Mouse (Mus musculus): ENCODE results near the gene Rin1. TPM values are rescaled to one million over a fixed set of nuclear protein-coding genes. Genes with fewer than 3 reads are reported as not detected.
A peak's percentile ranks its signal among the peaks of the same experiment; 100 is the strongest.

The Rin1 gene
- total and polyA plus RNA-seq, 2 experiments from 2014 or later = 1.3 to 3.1 TPM

DNA sequence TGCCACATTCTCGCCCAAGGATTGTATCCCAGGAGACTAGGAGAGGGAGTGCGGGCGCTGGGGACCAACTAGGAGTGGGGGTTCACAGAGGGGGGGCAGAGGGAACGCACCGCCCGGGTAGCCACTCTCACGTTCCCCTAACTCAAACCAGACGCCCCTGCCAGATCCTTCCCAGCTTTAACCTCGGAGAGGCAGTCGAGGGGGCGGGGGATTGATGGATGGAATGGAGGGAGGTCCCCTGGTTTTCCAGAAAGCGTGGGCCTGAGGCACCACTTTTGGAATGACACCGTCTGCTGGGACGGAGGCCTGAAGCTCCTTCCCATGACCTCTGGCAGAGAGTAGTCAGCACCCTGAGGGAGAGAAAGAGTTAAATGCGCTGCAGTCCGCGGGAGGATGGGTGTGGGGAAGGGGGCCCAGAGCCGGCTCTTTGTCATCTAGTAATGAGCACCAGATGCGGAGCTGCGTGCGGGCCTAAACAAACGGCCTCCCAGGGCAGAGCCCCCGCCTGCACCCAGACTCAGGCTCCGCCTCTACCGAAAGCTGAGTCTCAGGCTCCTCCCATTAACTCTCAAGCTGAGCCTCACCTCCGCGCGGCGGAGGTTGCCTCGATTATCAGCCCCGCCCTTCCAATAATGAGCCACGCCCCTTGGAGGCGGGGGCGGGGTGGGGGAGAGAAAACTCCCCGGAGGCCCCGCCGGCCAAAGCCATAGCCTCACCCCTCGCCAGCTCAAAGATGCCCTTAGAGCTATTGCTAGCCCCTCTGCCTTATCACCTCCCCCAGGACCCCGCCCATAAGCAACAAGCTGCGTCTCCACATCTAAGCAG is 21.5 kb downstream of the Rin1 start:
- peak; percentile 57 for DNase-seq (ENCODE audit: low spot score)
- peak; percentile 69 for ATAC-seq (ENCODE audit: insufficient read depth, low read depth)
- WGBS = 2% methylated on average over 40 of the region's 40 CpGs
- peak overlapping the region; percentile 41; the same call in 1 of the 2 replicates for H3K27ac ChIP-seq (ENCODE audit: low read depth)
- no peaks in the 10 kb centered on the region for H3K36me3 ChIP-seq (replicated peaks; ENCODE audit: control insufficient read depth, insufficient read depth, low read length)
- peak overlapping the region; percentile 78 for H3K4me2 ChIP-seq (ENCODE audit: low read depth, low read length)
- peaks cover 37% of the 10 kb centered on the region for H3K27me3 ChIP-seq (ENCODE audit: control insufficient read depth, insufficient read depth, low read length)
- H3K4me1 ChIP-seq (ENCODE audit: control insufficient read depth, insufficient read depth) = peaks cover 20% of the 10 kb centered on the region
- TF ChIP-seq EP300 (IDR thresholded peaks at IDR 0.05; ENCODE audit: low read depth) = no peak
- no peak for TF ChIP-seq CTCF (IDR thresholded peaks at IDR 0.05; ENCODE audit: low read depth)
- H3K4me3 ChIP-seq (ENCODE audit: low read depth, low read length) = peak overlapping the region; percentile 50
- peak overlapping the region; percentile 17; the same call in 1 of the 2 replicates for H3K9ac ChIP-seq (replicated peaks; ENCODE audit: low read depth, low read length)
- H3K9me3 ChIP-seq (replicated peaks; ENCODE audit: control insufficient read depth, low read length) = no peaks in the 10 kb centered on the region

DNA sequence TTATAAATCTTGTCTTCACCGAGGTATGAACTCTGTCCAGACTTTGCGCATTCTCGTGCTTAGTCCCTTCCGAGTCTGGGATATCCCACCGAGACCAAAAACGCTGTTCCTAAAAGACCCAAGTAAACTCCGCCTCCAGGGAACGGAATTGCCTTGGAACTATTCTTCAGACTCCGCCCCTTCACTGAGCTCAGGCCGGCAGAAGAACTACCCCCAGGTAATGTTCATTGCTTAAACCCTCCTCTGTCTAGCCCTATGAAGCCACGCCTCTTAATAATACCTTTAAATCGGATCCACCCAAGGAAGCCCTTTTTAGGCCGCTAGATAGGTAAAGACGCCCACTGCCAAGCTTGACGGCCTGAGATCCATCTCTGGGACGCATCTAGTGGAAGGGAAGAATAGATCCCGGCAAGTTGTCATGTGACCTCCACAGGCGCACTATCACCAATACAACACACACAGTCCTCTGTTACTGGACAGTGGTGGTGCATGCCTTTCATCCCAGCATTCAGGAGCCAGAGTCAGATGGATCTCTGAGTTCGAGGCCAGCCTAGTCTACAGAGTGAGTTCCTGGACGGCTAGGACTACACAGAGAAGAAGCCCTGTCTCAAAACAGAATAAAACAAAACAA is 22.2 kb downstream of the Rin1 start:
- 0 out of 2 replicates have a peak, but pooled peaks have one; percentile 12 for ATAC-seq (ENCODE audit: insufficient read depth, low read depth)
- Histone ChIP-seq H3K27ac (ENCODE audit: low read depth) (peak overlapping the region; percentile 41; the same call in 1 of the 2 replicates), H3K36me3 (replicated peaks; ENCODE audit: control insufficient read depth, insufficient read depth, low read length) (no peaks in the 10 kb centered on the region), H3K9ac (replicated peaks; ENCODE audit: low read depth, low read length) (peak overlapping the region; percentile 17; the same call in 1 of the 2 replicates), H3K9me3 (replicated peaks; ENCODE audit: control insufficient read depth, low read length) (no peaks in the 10 kb centered on the region), H3K4me1 (ENCODE audit: control insufficient read depth, insufficient read depth) (peaks cover 13% of the 10 kb centered on the region), H3K4me2 (ENCODE audit: low read depth, low read length) (peak overlapping the region; percentile 78), H3K4me3 (ENCODE audit: low read depth, low read length) (peak overlapping the region; percentile 50), H3K27me3 (ENCODE audit: control insufficient read depth, insufficient read depth, low read length) (peaks cover 33% of the 10 kb centered on the region)
- no peak for TF ChIP-seq CTCF (IDR thresholded peaks at IDR 0.05; ENCODE audit: low read depth)
- no peak for TF ChIP-seq EP300 (IDR thresholded peaks at IDR 0.05; ENCODE audit: low read depth)
- DNase-seq (ENCODE audit: low spot score) = no peak
- WGBS = 5% methylated on average over 20 of the region's 20 CpGs

DNA sequence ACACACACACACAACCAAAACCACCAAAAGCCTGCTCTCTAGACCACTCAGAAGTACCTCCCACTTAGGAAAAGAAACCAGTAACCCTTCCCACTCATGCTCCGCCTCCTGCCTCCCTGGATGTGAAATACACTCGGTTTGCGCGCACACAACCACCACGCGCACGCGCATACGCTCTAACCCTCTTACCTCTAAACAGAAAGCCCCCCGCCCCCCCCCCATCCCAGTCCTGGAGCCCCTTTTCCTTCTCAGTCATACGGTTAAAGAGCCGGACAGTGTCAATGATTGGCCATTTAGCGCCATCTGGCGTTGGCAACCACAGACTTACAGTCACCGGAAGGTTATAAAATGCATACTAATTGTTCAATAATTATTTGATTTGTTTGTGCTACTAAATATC is 22.7 kb downstream of the Rin1 start:
- no peak for ATAC-seq (ENCODE audit: insufficient read depth, low read depth)

DNA sequence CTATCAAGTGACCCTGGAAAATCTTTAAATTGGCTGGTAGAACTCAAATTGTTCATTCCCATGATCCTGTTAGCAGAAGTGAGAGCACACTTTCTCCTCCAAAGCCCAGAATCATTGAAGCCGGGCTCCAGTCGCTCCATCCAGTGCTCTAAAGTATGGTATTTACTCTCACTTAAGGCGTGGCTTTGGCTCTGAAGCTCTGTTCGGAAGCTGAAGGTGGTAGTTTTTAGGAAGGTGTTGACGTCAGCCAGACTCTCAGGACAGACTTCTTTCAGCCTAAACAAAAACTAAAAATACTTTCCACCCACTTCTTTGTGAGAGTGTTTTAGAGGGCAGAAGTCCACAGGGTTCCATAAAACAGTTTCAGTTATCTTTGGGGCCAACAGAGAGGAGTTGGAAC is 23.2 kb downstream of the Rin1 start:
- H3K36me3 ChIP-seq (replicated peaks; ENCODE audit: control insufficient read depth, insufficient read depth, low read length) = no peaks in the 10 kb centered on the region
- H3K9me3 ChIP-seq (replicated peaks; ENCODE audit: control insufficient read depth, low read length) = no peaks in the 10 kb centered on the region
- WGBS = 27% methylated on average over 5 of the region's 5 CpGs
- no peak overlapping the region for H3K4me2 ChIP-seq (ENCODE audit: low read depth, low read length)
- TF ChIP-seq EP300 (IDR thresholded peaks at IDR 0.05; ENCODE audit: low read depth) = no peak
- no peak for TF ChIP-seq CTCF (IDR thresholded peaks at IDR 0.05; ENCODE audit: low read depth)
- peaks cover 4% of the 10 kb centered on the region; the same call in 1 of the 2 replicates for H3K4me1 ChIP-seq (ENCODE audit: control insufficient read depth, insufficient read depth)
- DNase-seq (ENCODE audit: low spot score) = no peak
- H3K27ac ChIP-seq (ENCODE audit: low read depth) = no peak overlapping the region
- H3K27me3 ChIP-seq (ENCODE audit: control insufficient read depth, insufficient read depth, low read length) = peaks cover 26% of the 10 kb centered on the region
- ATAC-seq (ENCODE audit: insufficient read depth, low read depth) = no peak
- no peak overlapping the region for H3K4me3 ChIP-seq (ENCODE audit: low read depth, low read length)
- H3K9ac ChIP-seq (replicated peaks; ENCODE audit: low read depth, low read length) = no peak overlapping the region

More for the DNA sequence above, 22.7 kb downstream of the Rin1 start:
- peaks cover 31% of the 10 kb centered on the region for H3K27me3 ChIP-seq (ENCODE audit: control insufficient read depth, insufficient read depth, low read length)
- TF ChIP-seq CTCF (IDR thresholded peaks at IDR 0.05; ENCODE audit: low read depth) (peak; percentile 58), EP300 (IDR thresholded peaks at IDR 0.05; ENCODE audit: low read depth) (no peak)
- DNase-seq (ENCODE audit: low spot score) = no peak
- H3K4me1 ChIP-seq (ENCODE audit: control insufficient read depth, insufficient read depth) = peaks cover 7% of the 10 kb centered on the region; the same call in 1 of the 2 replicates
- no peaks in the 10 kb centered on the region for H3K36me3 ChIP-seq (replicated peaks; ENCODE audit: control insufficient read depth, insufficient read depth, low read length)
- peak overlapping the region; percentile 50 for H3K4me3 ChIP-seq (ENCODE audit: low read depth, low read length)
- WGBS = 1% methylated on average over 15 of the region's 15 CpGs
- no peak overlapping the region for H3K9ac ChIP-seq (replicated peaks; ENCODE audit: low read depth, low read length)
- peak overlapping the region; percentile 78 for H3K4me2 ChIP-seq (ENCODE audit: low read depth, low read length)
- no peaks in the 10 kb centered on the region for H3K9me3 ChIP-seq (replicated peaks; ENCODE audit: control insufficient read depth, low read length)
- no peak overlapping the region for H3K27ac ChIP-seq (ENCODE audit: low read depth)

DNA sequence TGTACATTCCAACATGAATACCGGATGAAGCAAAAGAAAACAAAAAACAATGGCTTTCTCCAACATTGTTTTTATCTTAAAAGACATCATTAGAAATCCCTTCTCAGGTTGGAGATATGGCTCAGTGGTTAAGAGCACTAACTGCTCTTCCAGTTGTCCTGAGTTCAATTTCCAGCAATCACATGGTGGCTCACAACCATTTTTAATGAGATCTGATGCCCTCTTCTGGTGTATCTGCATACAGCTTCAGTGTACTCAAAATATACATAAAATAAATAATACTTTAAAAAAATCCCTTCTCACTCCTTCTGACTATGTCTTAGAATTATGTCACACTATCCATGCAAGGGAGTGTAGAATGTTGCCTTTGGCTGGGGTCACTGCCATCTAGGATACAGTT is 29.0 kb downstream of the Rin1 start:
- H3K27me3 ChIP-seq (ENCODE audit: control insufficient read depth, insufficient read depth, low read length) = peaks cover 43% of the 10 kb centered on the region
- no peak overlapping the region for H3K4me2 ChIP-seq (ENCODE audit: low read depth, low read length)
- DNase-seq (ENCODE audit: low spot score) (no peak), ATAC-seq (ENCODE audit: insufficient read depth, low read depth) (no peak)
- no peaks in the 10 kb centered on the region for H3K36me3 ChIP-seq (replicated peaks; ENCODE audit: control insufficient read depth, insufficient read depth, low read length)
- H3K4me1 ChIP-seq (ENCODE audit: control insufficient read depth, insufficient read depth) = no peaks in the 10 kb centered on the region
- no peak overlapping the region for H3K4me3 ChIP-seq (ENCODE audit: low read depth, low read length)
- H3K9ac ChIP-seq (replicated peaks; ENCODE audit: low read depth, low read length) = no peak overlapping the region
- 71% methylated on average over 1 of the region's 1 CpGs for WGBS
- no peak overlapping the region for H3K27ac ChIP-seq (ENCODE audit: low read depth)
- H3K9me3 ChIP-seq (replicated peaks; ENCODE audit: control insufficient read depth, low read length) = no peaks in the 10 kb centered on the region
- no peak for TF ChIP-seq EP300 (IDR thresholded peaks at IDR 0.05; ENCODE audit: low read depth)
- no peak for TF ChIP-seq CTCF (IDR thresholded peaks at IDR 0.05; ENCODE audit: low read depth)
